Mouse (Mus musculus): Measurements from ENCODE around the gene Arpc4. TPM values are rescaled to one million over a fixed set of nuclear protein-coding genes. Genes with fewer than 3 reads are reported as not detected.

The Arpc4 gene
- polyA plus RNA-seq, 1 experiment from 2014 or later = 360 TPM

DNA sequence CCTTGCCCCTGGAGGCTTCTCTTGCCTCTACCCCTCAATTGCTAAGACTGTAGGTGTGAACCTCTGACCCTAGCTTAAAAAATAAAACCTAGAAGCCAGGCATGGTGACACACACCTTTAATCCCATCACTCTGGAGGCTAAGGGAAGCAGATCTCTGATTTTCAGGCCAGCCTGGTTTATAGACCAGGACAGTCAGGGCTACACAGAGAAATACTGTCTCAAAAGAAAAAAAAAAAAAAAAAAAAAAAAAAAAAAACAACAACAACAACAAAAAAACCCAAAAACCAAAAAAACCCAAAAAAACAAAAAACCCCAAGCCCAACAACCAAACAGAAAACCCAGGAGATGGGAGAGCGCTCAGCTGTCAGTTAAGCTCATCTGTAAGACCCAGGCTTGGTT is 10.3 kb upstream of the Arpc4 start:
- Histone ChIP-seq H3K27me3 (no peaks in the 10 kb centered on the region), H3K4me1 (no peaks in the 10 kb centered on the region), H3K27ac (replicated peaks) (no peak overlapping the region), H3K4me2 (replicated peaks) (no peak overlapping the region), H3K36me3 (peaks cover 59% of the 10 kb centered on the region), H3K9ac (replicated peaks) (no peak overlapping the region), H3K9me3 (no peaks in the 10 kb centered on the region), H3K4me3 (no peak overlapping the region)
- WGBS = 88% methylated on average over 1 of the region's 1 CpGs
- no peak for ATAC-seq (ENCODE audit: low FRiP score, low read depth)

GRCm38 (mm10) chr6:113368124-113368523 is 9.8 kb upstream of the Arpc4 start:
- no peak for ATAC-seq (ENCODE audit: low FRiP score, low read depth)
- Histone ChIP-seq H3K27ac (replicated peaks) (0 out of 2 replicates have a peak overlapping the region, but pooled peaks have one; percentile 35), H3K9me3 (no peaks in the 10 kb centered on the region), H3K27me3 (no peaks in the 10 kb centered on the region), H3K4me1 (no peaks in the 10 kb centered on the region), H3K9ac (replicated peaks) (no peak overlapping the region), H3K36me3 (peaks cover 65% of the 10 kb centered on the region), H3K4me3 (no peak overlapping the region), H3K4me2 (replicated peaks) (no peak overlapping the region)
- 92% methylated on average over 7 of the region's 7 CpGs for WGBS

- H3K27me3 ChIP-seq = no peaks in the 10 kb centered on the region
- no peaks in the 10 kb centered on the region for H3K9me3 ChIP-seq
- 82% methylated on average over 5 of the region's 5 CpGs for WGBS
- H3K4me1 ChIP-seq = no peaks in the 10 kb centered on the region
- H3K4me2 ChIP-seq (replicated peaks) = no peak overlapping the region
- H3K9ac ChIP-seq (replicated peaks) = no peak overlapping the region
- H3K27ac ChIP-seq (replicated peaks) = 0 out of 2 replicates have a peak overlapping the region, but pooled peaks have one; percentile 35
- peaks cover 69% of the 10 kb centered on the region for H3K36me3 ChIP-seq
- no peak for ATAC-seq (ENCODE audit: low FRiP score, low read depth)
- H3K4me3 ChIP-seq = no peak overlapping the region
These were observed 9.3 kb upstream of the Arpc4 start for GRCm38 (mm10) chr6:113368577-113368976.

DNA sequence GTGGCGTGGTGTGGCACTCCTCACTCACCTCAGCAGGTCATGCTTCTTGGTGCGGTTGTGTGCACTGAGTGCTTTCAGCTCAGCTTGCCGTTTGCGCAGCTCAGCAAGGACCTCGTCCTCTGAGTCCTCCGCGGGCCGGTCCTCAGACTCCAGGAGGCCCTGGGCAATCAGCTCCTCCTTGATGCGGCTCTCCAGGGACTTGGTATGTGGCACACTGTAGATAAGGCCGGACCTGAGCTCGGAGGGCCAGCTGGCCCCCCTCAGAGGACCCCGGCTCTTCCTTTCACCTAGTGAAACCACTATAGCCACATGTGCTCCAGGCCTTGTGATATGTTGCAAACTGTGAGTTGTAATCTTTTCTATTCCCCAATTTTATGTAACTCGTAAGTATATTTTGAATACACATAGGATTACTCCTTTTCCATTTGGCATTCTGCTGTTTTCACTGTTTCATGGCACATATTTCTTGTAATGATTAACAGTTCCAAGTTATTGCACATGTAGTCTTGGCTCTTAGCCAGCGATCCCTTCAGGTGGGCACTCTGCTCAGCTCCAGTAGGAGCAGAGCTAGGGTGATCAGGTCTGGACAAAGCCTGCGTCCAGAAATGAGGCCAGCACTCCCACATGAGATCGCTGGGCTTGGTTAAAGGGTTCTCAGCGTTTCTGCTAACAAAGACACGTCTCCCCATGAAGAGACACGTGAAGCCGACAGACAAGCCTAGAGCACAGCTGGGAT is 7.6 kb upstream of the Arpc4 start:
- 95% methylated on average over 20 of the region's 20 CpGs for WGBS
- no peak overlapping the region for H3K9ac ChIP-seq (replicated peaks)
- H3K4me2 ChIP-seq (replicated peaks) = no peak overlapping the region
- H3K27ac ChIP-seq (replicated peaks) = no peak overlapping the region
- no peaks in the 10 kb centered on the region for H3K4me1 ChIP-seq
- no peaks in the 10 kb centered on the region for H3K27me3 ChIP-seq
- no peak for ATAC-seq (ENCODE audit: low FRiP score, low read depth)
- H3K4me3 ChIP-seq = no peak overlapping the region
- no peaks in the 10 kb centered on the region for H3K9me3 ChIP-seq
- peaks cover 85% of the 10 kb centered on the region for H3K36me3 ChIP-seq

DNA sequence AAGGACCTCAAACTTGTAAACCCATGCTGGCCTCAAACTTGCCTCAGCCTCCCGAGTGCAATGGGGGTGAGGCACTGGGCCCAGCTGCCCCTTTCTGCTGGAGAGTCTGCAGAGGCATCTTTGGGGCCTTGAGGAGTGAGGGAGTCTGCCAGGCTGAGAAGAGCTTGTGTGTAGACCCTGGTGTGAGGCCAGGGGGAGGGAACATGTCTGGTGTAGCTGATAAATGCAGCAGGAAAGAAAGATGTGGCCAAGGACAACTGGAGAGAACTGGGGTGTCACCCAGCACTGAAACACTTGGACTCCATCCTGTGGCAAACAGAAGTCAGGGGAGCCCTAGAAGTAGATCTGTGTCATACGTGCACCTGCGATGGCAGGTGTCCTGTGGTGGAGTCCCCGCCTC is 4.4 kb upstream of the Arpc4 start:
- no peak for ATAC-seq (ENCODE audit: low FRiP score, low read depth)
- Histone ChIP-seq H3K9me3 (no peaks in the 10 kb centered on the region), H3K4me2 (replicated peaks) (no peak overlapping the region), H3K27me3 (no peaks in the 10 kb centered on the region), H3K4me1 (peaks cover 8% of the 10 kb centered on the region), H3K9ac (replicated peaks) (no peak overlapping the region), H3K27ac (replicated peaks) (no peak overlapping the region), H3K4me3 (no peak overlapping the region), H3K36me3 (peaks cover 73% of the 10 kb centered on the region)
- WGBS = 91% methylated on average over 4 of the region's 4 CpGs

DNA sequence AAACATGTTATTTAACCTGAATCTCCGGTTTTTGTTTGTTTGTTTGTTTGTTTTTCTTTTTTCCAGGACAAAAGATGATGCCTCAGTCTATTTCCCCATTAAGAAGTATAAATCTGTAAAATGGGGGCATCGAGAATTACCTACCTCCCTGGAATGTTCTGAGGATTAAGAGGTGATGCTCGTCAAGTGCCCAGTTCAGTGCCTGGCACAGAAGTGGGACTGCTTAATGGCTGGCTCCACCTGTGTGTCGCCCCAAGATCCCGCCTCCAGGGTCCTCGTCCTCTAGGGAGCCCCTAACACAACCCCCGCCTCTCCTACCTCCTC is 781 bp upstream of the Arpc4 start:
- Histone ChIP-seq H3K9ac (replicated peaks) (peak overlapping the region; percentile 94), H3K27me3 (no peaks in the 10 kb centered on the region), H3K36me3 (peaks cover 55% of the 10 kb centered on the region), H3K27ac (replicated peaks) (peak overlapping the region; percentile 95), H3K4me3 (peak overlapping the region; percentile 90), H3K4me2 (replicated peaks) (peak overlapping the region; percentile 98), H3K4me1 (peaks cover 21% of the 10 kb centered on the region), H3K9me3 (no peaks in the 10 kb centered on the region)
- WGBS = 9% methylated on average over 7 of the region's 7 CpGs
- ATAC-seq (ENCODE audit: low FRiP score, low read depth) = no peak

DNA sequence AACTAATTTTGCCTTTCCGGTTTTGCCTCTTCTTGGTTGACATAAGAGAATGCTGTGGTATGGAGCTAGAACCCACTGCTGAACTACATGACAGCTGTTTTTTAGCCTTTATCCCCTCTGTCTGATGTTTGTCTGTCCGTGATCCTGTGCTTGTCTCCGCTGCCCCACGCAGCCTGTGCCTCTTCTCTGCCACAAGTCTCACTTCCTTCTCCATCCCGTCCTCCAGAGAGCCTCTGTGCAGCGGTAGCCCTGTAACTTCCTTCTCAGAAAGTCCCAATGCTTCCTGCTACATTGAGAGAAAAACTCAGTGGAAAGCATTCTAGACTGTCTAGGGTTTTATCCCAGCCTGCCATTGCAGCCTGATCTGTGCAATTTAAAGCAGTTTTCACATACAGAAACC is 1.3 kb downstream of the Arpc4 start:
- no peaks in the 10 kb centered on the region for H3K27me3 ChIP-seq
- no peaks in the 10 kb centered on the region for H3K9me3 ChIP-seq
- H3K9ac ChIP-seq (replicated peaks) = 0 out of 2 replicates have a peak overlapping the region, but pooled peaks have one; percentile 94
- peaks cover 53% of the 10 kb centered on the region for H3K36me3 ChIP-seq
- peaks cover 21% of the 10 kb centered on the region for H3K4me1 ChIP-seq
- no peak overlapping the region for H3K27ac ChIP-seq (replicated peaks)
- 87% methylated on average over 6 of the region's 6 CpGs for WGBS
- ATAC-seq (ENCODE audit: low FRiP score, low read depth) = no peak
- H3K4me2 ChIP-seq (replicated peaks) = peak overlapping the region; percentile 98
- H3K4me3 ChIP-seq = peak overlapping the region; percentile 90

DNA sequence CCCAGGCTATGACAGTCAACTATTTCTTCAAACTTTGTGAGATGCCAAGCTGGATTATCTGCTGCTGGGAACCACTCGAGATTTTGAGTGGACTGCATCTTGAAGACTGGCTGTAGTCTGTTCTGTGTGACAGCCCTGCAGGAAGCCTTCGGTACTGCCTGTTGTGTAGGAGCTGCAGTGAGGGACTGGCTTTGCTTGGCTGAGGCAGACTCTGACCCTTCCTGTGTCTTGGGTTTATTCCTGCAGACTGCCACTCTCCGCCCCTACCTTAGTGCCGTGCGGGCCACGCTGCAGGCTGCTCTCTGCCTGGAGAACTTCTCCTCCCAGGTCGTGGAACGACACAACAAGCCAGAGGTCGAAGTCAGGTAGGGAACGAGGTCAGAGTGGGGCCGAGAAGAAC is 2.6 kb downstream of the Arpc4 start:
- Histone ChIP-seq H3K4me1 (peaks cover 21% of the 10 kb centered on the region), H3K36me3 (peaks cover 53% of the 10 kb centered on the region), H3K9me3 (no peaks in the 10 kb centered on the region), H3K27ac (replicated peaks) (no peak overlapping the region), H3K4me3 (no peak overlapping the region), H3K4me2 (replicated peaks) (no peak overlapping the region), H3K27me3 (no peaks in the 10 kb centered on the region), H3K9ac (replicated peaks) (no peak overlapping the region)
- ATAC-seq (ENCODE audit: low FRiP score, low read depth) = no peak
- 92% methylated on average over 11 of the region's 11 CpGs for WGBS

DNA sequence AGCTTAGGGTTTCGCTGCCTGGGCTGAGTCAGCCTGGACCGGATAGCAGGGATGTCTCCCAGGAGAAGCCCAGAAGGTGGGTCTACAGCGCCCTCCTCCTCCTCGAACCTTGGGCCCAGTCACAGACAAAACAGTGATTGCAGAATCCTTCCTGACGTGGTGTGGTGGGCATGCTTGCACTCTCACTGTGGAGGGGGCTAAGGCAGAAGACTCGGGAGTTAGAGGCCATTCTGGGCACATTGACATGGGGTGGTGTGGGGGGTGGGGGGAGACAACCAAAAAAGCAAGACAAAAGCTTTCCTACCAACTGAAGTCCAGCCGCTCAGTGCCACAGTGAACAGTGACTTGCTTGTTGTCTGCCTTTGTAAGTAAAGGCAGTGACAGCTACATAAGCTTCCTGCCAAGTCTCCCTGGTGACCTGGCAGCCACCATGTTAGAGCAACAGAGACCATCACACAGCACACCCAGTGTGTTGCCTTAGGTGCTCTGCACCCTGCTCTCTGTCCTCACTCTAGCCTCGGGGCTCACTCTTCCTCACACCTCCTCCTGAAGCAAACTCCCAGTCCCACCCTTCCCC is 6.5 kb downstream of the Arpc4 start:
- 88% methylated on average over 8 of the region's 8 CpGs for WGBS
- no peak overlapping the region for H3K9ac ChIP-seq (replicated peaks)

GRCm38 (mm10) chr6:113385160-113385714 is 7.3 kb downstream of the Arpc4 start:
- 89% methylated on average over 11 of the region's 11 CpGs for WGBS

More for the DNA sequence above, 6.5 kb downstream of the Arpc4 start:
- H3K36me3 ChIP-seq = peaks cover 86% of the 10 kb centered on the region
- no peak for ATAC-seq (ENCODE audit: low FRiP score, low read depth)
- no peaks in the 10 kb centered on the region for H3K9me3 ChIP-seq
- H3K27me3 ChIP-seq = no peaks in the 10 kb centered on the region
- no peak overlapping the region for H3K4me3 ChIP-seq
- H3K4me1 ChIP-seq = peaks cover 3% of the 10 kb centered on the region; the same call in 1 of the 2 replicates
- no peak overlapping the region for H3K27ac ChIP-seq (replicated peaks)
- no peak overlapping the region for H3K4me2 ChIP-seq (replicated peaks)

GRCm38 (mm10) chr6:113386025-113386424 is 8.1 kb downstream of the Arpc4 start:
- Histone ChIP-seq H3K27me3 (no peaks in the 10 kb centered on the region), H3K9me3 (no peaks in the 10 kb centered on the region), H3K4me3 (no peak overlapping the region), H3K36me3 (peaks cover 88% of the 10 kb centered on the region), H3K4me2 (replicated peaks) (no peak overlapping the region), H3K4me1 (no peaks in the 10 kb centered on the region; the same call in 1 of the 2 replicates), H3K27ac (replicated peaks) (no peak overlapping the region), H3K9ac (replicated peaks) (no peak overlapping the region)
- no peak for ATAC-seq (ENCODE audit: low FRiP score, low read depth)
- 91% methylated on average over 3 of the region's 3 CpGs for WGBS

More at GRCm38 (mm10) chr6:113385160-113385714, 7.3 kb downstream of the Arpc4 start:
- Histone ChIP-seq H3K4me3 (no peak overlapping the region), H3K9ac (replicated peaks) (no peak overlapping the region), H3K9me3 (no peaks in the 10 kb centered on the region), H3K36me3 (peaks cover 94% of the 10 kb centered on the region), H3K27ac (replicated peaks) (no peak overlapping the region), H3K4me2 (replicated peaks) (no peak overlapping the region), H3K4me1 (no peaks in the 10 kb centered on the region), H3K27me3 (no peaks in the 10 kb centered on the region)
- no peak for ATAC-seq (ENCODE audit: low FRiP score, low read depth)

DNA sequence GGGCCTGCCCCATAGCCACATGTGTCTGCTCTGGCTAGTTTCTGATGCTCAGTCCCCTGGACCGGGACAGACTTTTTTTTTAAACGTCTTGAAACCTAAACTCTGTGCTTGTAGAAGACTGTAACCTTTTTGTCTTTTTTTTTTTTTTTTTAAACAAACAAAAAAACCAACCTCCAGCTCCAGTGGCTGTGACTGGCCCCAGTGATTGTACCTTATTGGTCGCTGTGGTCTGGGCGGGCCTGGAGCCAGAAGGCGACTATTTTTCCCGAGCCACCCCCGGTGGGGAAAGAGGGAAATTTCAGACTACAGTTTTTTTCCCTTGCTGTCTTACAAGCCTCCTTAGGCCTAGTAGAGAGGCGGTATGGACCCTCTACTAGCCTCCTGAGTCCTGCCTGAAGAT is 11.0 kb downstream of the Arpc4 start, which contains the start of gene Ttll3:
Ttll3 (plus strand) TSS at position 301 of the 400 bp plus-strand sequence.
- Histone ChIP-seq H3K9me3 (no peaks in the 10 kb centered on the region), H3K27ac (replicated peaks) (no peak within 1 kb of the TSS), H3K36me3 (peaks cover 62% of the 10 kb centered on the region), H3K4me1 (peaks cover 15% of the 10 kb centered on the region), H3K9ac (replicated peaks) (no peak within 1 kb of the TSS), H3K4me3 (no peak within 1 kb of the TSS), H3K27me3 (no peaks in the 10 kb centered on the region), H3K4me2 (replicated peaks) (no peak within 1 kb of the TSS)
- WGBS = 78% methylated on average over 8 of the region's 8 CpGs
- ATAC-seq (ENCODE audit: low FRiP score, low read depth) = no peak
